Mouse (Mus musculus) mouse embryonic stem cell (cell line): Measurements from ENCODE around the gene Zfp664.

Source experiments
- in situ Hi-C, 2 experiments: fragments of 300-500 bp; cut with MboI; formaldehyde crosslinking; loops; 1 replicate in 1 of 2; 3 replicates in 1 of 2; pipeline ENCODE4 v1.14.3; 2019 to 2020; ENCODE audit warnings: low sequenced_read_pairs in 2 of 2, low pct_unique_long_range_greater_than_20kb in 1 of 2, mixed read lengths in 1 of 2; ENCODE audit not compliant: unreplicated experiment in 1 of 2

Zfp664 gene

DNA sequence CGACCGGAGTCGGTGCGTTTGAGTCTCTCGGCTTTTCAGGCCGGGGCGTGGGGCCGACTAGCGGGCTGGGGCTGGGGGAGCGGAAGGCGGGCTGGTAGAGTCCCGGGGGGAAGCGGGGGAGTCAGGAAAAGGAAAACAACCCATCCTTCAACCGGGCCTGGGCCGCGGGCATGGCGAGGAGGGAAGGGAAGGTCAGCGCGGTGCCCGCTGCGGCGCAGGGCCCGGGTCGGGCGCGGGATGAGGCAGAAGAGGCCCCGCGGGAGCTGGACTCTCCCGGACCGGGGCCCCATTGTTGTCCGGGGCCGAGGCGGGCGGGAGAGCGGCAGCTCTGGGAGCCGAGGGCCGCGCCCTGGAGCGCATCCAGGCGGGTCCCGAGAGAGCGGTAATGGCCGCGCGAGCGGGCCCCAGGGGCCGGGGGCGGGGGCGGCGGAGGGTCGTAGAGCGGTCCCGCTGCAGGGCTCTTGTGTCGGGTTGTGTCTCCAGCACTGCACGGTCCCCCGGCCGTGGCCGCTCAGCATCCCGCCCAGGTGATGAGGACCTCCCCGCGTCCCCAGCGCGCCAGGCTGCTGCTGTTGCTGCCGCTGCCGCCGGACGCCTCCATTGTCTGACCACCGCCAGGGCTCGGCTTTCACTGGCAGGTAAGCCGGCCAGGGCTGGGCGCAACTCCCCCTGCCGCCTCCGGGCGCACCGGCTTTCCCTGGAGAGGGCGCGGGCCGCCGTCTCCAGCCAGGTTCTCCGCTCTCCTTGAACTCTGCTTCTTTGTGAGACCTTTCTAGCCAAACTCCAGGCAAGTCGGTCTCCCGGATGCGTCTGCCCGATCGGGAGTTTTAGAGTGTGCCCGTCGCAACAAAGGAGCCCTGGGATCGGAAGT lies 615 bp downstream of the Zfp664 start:
- in situ Hi-C loops = no loop called here

DNA sequence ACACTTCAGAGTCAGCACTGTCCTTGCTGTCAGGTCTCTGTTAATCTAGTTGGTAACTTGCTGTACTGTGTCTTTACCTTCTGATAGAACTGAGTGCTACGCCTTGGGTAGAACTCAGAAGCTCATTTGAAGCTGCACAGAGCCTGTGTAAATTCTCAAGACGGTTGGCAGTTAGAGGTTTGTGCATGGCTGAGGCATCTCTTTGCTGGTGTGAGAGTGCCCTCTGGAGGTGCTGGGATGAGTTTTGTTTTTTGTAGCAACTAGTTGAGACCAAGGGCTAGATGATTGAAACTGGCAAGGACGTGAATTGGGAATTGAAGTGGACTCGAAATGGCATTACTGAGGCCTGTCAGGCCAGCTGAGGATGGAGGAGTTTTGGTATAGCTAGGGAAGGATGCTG lies 6.5 kb downstream of the Zfp664 start:
- in situ Hi-C loops = no loop called here

DNA sequence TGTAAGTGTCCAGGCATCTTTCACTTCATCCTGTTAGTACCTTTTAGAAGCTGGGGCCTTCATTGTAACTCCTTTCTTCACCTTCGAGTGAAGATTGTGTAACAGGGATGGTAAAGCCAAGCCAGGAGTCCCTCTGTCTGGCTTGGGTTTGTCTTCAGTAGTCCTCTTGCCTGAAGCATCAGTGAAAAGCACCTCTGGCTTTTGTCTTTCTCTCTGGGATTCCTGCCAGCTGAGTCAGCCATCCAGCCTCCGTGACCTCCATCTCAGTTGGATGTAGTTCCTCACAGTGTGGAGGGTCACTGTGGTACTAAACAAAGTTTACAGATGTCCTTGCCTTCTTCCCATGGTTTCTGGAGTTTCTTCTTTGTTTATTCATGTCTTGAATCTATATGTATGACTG lies 9.5 kb downstream of the Zfp664 start:
- in situ Hi-C loops = loop anchor here in 1 of 2 experiments (10.0 kb wide), 1 partner anchor 97 kb away; no protein-coding TSS in a partner anchor

DNA sequence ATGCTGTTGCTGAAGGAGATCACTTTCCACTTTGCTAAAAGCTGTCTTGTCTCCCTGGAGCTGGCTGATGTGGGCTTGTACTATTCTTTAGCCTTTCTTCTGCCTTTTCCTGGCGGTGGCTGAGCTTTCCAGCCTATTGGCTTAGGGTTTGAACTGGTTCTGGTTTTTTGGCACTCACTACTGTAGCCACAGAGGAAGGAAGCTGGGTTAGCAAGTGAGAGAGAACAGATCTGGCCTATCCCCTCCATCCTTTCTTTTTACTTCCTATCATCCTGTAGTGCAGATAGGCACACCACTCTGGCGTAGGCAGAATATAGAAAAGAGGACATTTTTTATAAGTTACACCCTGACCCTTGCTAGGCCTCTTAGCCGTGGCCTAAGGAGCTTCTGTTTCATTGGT lies 10.6 kb downstream of the Zfp664 start:
- in situ Hi-C loops = loop anchor here in 1 of 2 experiments (10.0 kb wide), 1 partner anchor 98 kb away; no protein-coding TSS in a partner anchor

DNA sequence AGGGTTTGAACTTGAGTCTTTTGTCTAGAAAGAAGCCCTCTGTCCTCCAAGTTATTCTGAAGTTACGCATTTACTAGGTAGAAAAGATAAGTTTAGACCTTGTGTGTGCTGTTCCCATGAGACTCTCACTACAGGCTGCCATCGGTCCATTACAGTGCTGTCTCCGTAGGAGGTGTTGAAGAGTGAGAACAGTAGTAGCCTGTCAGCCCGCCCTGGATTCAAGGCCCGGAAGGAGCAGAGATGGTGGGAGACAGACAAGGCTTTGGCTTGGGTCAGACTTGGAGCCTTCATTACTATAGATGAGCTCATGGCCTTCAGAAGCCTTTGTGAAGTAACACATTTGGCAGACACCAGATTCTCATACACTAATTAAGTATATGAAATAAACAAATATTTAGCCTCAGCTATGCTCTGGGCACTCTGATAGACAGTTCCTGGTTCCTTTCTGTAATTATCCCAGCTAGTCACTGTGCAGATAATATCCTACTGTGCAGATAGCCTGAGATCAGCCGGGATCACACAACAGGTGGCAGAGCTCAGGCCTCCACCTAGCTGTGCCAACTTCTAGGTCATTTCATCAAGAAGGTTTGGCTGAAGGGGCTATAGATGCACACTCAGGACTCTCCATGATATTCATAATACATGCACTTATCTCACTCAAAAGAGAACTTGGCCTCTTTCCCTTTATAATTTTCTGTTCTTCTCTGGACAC lies 11.6 kb downstream of the Zfp664 start:
- in situ Hi-C loops = loop anchor here in 1 of 2 experiments (10.0 kb wide), 1 partner anchor 99 kb away; no protein-coding TSS in a partner anchor

DNA sequence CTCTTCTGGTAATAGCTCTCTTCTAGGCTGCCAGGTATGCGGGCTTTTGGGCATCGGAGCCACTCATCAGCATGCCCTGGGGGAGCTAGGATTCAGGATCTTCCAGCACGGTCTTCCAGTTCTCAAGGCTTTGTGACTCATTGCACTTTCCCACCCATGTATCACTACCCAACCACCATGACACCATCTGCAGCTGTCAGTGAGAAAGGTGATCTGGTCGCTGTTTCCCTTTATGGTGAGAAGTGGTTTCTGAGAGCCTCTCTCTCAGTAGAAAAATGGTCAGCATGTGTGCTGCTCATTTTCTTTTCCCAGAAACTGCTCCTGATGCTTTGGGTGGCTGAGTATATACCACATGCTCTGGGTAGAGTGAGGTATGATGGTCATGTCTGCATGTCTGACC lies 16.8 kb downstream of the Zfp664 start:
- in situ Hi-C loops = loop anchor here in 1 of 2 experiments (10.0 kb wide), 1 partner anchor 104 kb away; no protein-coding TSS in a partner anchor

DNA sequence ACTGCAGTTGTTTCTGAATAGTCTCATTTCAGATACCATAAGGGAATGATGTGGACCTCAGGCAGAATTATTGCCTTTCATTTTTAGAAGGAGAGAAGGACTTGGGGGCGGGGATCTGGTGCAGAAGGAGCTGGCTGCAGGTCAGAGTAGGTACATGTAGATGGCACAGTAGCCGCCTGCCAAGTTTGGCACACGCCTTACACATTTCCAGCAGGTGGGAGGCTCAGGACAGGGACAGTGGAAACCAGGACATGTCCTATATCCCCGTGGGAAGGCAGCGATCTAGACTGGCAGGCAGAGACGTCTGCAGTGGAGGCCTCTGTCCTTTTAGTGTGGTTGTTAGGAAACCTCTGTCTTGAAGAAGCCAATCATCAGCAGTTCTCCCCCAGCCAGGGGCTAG lies 17.3 kb downstream of the Zfp664 start:
- in situ Hi-C loops = loop anchor here in 1 of 2 experiments (10.0 kb wide), 1 partner anchor 105 kb away; no protein-coding TSS in a partner anchor

DNA sequence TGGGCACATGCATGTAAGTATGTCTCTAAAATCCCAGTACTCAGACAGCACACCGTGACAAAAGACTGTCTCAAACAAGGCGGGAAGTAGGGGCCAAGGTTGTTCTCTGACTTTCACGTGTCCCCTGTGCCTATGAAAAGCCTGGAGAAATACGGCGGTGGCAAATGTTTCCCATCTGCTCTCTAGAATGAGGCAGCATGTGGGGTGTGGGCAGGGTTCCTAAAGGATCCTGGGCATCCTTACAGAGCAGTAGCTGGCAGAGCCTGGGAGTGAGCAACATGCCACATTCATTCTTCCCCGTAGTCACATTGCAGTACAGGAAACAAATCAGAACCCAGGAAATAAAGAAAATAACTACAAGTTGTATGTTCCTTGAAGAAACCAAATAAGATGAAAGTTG lies 21.4 kb downstream of the Zfp664 start:
- in situ Hi-C loops = no loop called here

DNA sequence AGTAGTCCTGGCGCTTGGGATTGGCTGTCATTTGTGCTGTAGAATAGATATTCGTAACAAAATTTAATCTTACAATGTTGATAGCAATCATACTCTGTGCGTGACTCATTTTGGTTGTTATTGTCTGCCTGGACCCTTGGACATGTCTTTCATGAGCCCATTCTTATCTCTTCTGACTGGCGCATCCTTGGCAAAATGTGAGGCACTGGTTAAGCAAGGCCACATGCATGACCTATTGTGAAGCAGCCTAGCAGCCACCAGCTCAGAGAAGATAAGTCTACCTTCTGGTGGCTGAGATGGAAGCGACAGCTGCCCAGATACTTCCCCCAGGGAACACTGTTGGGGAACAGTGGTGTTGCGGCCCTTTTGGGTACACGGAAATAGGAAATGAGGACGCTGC lies 26.2 kb downstream of the Zfp664 start:
- in situ Hi-C loops = no loop called here

DNA sequence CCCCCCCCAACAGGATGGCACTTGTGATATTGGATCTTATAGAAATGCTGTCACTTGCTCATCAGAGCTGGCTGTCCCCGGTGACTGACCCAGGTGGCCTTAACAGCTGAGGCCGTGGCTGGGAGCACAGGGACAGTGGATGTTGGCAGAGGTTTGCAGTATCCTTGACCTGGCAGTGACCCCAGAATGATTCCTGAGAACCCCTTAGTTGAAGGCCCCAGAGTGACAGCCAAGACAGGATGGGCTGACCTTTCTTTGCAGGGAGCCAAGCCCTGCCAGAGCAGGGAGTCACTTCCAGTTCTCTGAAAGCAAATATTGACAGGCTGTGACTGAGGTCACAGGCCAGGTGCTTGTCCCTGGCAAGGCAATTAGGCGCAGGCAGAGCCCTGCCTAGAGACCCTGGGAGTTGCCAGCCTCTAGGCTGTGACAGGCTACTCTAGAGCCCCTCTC lies 29.5 kb downstream of the Zfp664 start:
- in situ Hi-C loops = no loop called here

DNA sequence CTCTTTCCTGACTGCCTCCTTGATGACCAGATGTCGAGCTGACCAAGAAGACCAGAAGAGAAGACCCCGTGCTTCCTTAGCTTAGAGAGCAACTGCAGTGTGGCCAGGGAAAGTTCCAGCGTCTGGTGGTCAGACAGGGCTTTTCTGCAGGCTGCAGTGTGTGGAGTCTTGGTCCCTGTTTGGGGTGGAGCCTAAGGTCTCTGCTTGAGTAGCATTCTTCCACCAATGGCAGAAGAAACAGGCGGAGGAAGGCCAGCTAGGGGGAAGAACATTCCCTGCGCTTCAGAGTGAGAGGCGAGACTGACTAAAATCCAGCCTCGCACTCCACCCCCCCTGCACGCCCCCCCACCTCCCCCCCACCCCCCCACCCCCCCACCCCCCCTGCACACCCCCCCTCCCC lies 33.6 kb downstream of the Zfp664 start:
- in situ Hi-C loops = no loop called here

DNA sequence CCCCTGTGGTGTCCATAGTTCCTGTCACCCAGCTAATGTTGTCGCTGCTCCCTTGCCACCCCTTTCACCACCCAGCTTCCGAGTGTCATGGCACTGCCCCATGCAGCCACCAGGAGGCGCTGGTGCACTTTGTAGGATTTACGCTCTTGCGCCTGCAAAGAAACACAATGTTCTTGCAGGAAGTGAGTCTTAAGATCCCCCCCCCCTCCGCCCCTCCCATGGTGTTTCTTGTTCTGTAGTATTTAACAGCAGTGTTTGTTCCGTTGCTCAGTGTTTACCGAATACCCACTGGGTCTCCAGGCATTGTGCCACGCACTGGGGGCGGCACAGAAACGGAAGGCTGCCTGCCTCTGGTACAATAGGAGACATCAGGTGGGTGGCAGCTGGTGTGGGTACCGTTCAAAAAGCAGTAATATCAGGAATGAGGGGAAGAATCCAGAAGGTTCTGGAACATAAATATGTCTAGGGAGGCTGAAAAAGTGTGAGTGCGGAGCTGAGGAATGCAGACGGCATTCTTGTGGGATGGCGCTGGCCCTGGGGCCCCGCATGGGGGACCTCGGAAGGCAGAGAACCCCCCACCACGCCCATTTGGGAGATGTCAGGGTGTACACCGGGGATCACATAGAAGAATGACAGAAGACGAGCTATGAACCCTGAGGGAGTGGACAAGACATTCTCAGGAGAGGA lies 37.6 kb downstream of the Zfp664 start:
- in situ Hi-C loops = loop anchor here (10.0 to 25.0 kb wide), 2 partner anchors 355 to 362 kb away; no protein-coding TSS in a partner anchor

DNA sequence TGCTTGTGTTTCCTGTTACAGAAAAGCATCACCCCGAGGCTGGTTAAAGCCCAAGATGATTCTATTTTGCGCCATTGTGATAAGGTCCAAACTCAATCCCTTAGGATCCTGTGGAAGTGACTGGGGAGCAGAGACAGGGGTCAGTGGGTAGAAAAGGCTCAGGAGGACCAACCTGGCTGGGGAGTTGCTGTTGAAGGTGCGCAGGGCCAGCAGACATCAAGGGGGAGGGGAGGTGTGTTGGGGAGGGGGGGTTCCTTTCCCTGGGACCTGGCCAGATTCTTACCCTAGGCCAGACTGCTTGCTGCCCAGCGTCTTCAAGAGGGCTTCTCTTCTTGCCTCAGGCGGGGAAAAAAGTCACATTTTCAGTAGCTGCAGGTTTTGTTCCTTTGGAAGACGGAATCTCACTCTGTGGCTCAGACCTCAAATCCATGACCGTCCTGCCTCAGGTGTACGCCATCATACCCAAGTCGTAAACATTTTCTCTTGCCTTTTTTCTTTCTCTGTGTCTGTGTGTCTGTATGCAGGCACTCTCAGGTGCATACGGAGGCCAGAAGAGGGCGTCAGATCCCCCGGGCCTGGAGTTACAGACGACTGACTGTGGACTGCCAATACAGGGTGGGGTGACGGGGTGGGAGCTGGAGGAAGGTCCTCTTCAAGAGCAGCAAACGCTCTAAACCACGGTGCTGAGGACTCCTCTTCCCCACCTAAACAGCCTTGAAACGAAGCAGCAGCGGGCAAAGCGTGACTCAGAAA lies 38.4 kb downstream of the Zfp664 start:
- in situ Hi-C loops = loop anchor here (10.0 to 25.0 kb wide), 2 partner anchors 354 to 361 kb away; no protein-coding TSS in a partner anchor

DNA sequence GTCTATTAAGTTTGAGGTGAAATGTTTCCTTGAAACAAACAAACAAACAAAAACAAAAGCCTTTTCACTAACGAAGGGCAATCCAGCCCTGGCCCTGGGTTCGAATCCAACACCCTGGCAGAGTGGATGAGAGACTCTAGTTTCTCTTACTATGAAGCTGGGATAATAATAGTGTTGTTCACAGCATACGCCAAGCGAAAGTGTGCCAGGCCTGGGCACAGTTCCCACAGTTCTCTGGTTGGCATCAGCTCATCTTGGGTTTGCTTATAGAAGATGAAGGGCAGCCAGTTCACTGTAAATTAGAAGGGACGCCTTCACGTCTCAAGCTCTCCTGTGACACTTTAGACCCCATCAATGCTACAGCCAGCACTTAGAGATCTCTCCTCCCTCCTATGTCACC lies 39.2 kb downstream of the Zfp664 start:
- in situ Hi-C loops = loop anchor here (10.0 to 25.0 kb wide), 2 partner anchors 353 to 361 kb away; no protein-coding TSS in a partner anchor

DNA sequence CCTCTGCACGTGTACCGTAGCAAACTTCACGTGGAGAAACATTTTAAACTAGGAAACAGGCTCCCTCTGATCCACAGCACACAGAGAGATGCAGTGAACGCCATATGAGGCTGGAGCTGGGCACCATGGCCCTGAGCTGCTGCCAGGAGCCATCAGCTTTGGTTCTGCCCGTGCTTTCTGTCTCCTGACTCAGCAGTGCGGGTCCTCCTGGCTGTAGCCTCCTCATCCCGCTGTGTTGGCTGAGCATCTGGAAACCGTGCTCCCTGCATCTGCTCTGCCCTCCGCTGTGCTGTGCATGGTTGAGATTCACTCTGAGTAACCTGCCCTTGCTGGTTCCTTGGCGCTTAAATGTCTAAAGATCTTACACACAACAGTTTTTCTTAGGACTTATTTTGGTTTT lies 39.7 kb downstream of the Zfp664 start:
- in situ Hi-C loops = loop anchor here (10.0 to 25.0 kb wide), 2 partner anchors 353 to 360 kb away; no protein-coding TSS in a partner anchor

DNA sequence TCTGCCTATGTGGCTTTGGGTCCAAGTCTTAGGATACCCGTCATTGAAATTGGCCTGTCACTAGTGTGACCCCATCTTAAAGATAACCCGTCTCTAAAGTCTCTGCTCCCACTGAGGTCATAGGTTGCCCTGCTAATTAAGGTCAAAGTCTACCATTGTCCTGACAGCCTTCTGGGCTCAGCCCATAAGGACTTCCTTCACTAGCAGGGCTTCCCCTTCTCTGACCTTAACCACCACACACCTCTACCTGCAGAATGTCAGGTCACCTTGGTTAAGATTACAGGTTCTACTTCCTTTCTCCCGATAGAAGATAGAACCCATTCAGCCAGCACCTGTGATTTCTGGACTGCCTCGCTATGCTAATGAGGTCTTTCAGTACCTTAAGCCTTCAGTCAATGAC lies 41.4 kb downstream of the Zfp664 start:
- in situ Hi-C loops = loop anchor here (10.0 to 25.0 kb wide), 2 partner anchors 351 to 358 kb away; no protein-coding TSS in a partner anchor

DNA sequence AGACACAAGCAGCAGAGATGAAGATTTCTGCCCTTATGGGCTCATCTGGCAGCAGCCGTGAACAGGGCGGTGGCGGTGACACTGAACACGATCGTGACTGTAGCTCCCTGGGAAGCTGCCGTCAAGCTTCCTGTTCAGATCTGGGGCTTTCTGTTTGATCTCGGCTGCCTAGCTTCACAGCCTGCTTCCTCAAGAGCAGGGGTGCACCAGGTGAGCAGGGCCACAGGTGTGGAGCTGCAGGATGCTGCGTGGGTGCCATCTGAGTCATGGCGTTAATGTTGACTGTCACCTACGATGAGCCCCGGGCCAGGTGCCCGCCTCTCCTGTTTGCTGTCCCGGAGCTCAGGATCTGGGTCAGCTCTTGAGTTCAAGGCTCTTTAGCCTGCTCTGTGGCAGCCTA lies 44.4 kb downstream of the Zfp664 start:
- in situ Hi-C loops = loop anchor here (10.0 to 25.0 kb wide), 2 partner anchors 348 to 355 kb away; no protein-coding TSS in a partner anchor

DNA sequence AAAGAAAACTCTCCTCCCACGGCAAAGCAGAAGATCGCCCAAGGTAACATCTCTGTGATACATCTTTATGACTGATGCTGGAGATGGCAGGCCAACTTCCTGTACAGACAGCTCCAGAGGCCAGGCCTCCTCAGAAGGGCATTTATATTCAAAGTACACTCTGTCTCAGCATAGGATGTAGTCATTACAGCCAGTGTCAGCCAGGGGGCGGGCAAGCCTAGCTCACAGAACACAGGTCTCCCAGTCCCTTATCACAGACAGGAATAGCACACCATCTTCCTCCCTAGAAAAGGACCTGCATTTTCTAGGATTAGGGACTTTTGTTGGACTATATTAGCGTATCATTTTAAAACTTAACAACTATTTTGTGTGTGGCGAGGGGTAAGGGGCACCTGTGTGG lies 46.4 kb downstream of the Zfp664 start:
- in situ Hi-C loops = loop anchor here (10.0 to 25.0 kb wide), 2 partner anchors 346 to 353 kb away; no protein-coding TSS in a partner anchor
